Mouse (Mus musculus): ENCODE data around the gene Batf2. TPM values are rescaled to one million over a fixed set of nuclear protein-coding genes. Genes with fewer than 3 reads are reported as not detected.

The Batf2 gene
- total RNA-seq, 1 experiment: 0.18 TPM

DNA sequence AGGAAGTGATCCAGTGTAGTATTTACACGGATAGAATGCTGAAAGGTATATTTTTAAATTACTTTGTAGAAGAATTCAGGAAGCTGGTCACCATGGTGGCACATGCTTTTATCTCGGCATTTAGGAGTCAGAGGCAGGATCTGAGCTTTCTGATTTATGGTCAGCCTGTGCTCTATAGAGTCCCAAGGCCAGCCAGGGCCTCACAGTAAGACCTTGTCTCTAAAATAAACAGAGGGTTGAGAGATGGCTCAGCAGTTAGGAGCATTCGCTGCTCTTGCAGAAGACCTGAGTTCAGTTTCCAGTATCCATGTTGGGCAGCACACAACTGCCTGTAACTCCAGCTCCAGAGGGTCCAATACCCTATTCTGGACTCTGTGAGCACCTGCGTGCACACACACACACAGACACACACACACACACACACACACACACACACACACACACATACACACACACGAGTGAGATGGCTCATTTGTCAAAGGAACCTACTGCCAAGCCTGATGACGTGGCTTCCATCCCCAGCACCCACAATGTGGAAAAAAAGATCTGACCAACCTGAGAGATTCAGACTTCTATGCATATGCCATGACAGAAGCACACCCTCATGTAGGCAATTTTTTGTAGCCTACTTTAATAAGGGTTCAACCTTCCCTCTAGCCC, 75.4 kb downstream of the Batf2 start:
- Histone ChIP-seq H3K4me3 (ENCODE audit: insufficient read depth in 1 of 2, low read depth in 1 of 2, low read length in 2 of 2, poor library complexity in 1 of 2, severe bottlenecking in 1 of 2) (no peak overlapping the region), H3K9ac (ENCODE audit: insufficient read depth, low read depth, low read length, poor library complexity, severe bottlenecking) (no peak overlapping the region), H3K27ac (ENCODE audit: insufficient read depth, low read depth, low read length, poor library complexity, severe bottlenecking) (no peak overlapping the region), H3K36me3 (ENCODE audit: control insufficient read depth, insufficient read depth, low read length, poor library complexity, severe bottlenecking) (no peaks in the 10 kb centered on the region), H3K9me3 (ENCODE audit: control insufficient read depth, insufficient read depth, low read depth, low read length) (no peaks in the 10 kb centered on the region), H3K4me1 (ENCODE audit: control insufficient read depth in 2 of 2, insufficient read depth in 2 of 2, low read length in 2 of 2, poor library complexity in 1 of 2) (no peaks in the 10 kb centered on the region)
- in situ Hi-C loops (cut with MboI; ENCODE audit: low sequenced_read_pairs in 2 of 2, unreplicated experiment in 2 of 2): no loop called here
- DNase-seq (ENCODE audit: low read depth, low spot score): no peak
- no peak for TF ChIP-seq ZC3H11A (IDR thresholded peaks at IDR 0.05; ENCODE audit: borderline replicate concordance, low read depth, low read length)
- TF ChIP-seq CHD2 (IDR thresholded peaks at IDR 0.05; ENCODE audit: low read depth, low read length): no peak
- TF ChIP-seq HCFC1 (IDR thresholded peaks at IDR 0.05; ENCODE audit: borderline replicate concordance, insufficient read depth, low read length): no peak
- no peak for TF ChIP-seq MAFK (IDR thresholded peaks at IDR 0.05; ENCODE audit: insufficient read depth, low read depth, low read length)
- TF ChIP-seq ZNF384 (IDR thresholded peaks at IDR 0.05; ENCODE audit: low read depth, low read length): no peak

DNA sequence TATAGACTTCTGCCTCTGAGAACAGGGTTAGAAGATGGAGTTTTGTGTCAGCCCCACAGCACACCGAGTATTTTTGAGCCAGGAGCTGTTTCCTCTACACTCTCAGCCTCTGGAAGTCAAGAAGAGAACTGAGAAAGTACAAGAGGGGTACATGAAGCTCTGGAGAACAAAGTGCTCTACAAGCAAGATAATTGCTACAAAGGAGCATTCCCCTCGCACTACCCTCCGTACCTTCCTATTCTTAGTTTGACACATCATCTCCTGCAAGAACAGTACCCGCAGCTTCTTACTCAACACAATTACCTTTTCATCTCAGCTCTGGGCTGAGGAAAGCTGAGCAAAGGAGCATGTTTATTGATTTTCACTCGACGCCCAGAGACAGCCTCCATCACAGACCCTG, 77.8 kb downstream of the Batf2 start:
- no peak overlapping the region for H3K4me3 ChIP-seq (ENCODE audit: insufficient read depth in 1 of 2, low read depth in 1 of 2, low read length in 2 of 2, poor library complexity in 1 of 2, severe bottlenecking in 1 of 2)
- no peak overlapping the region for H3K9ac ChIP-seq (ENCODE audit: insufficient read depth, low read depth, low read length, poor library complexity, severe bottlenecking)
- no peak for TF ChIP-seq MAFK (IDR thresholded peaks at IDR 0.05; ENCODE audit: insufficient read depth, low read depth, low read length)
- no peak for TF ChIP-seq ZC3H11A (IDR thresholded peaks at IDR 0.05; ENCODE audit: borderline replicate concordance, low read depth, low read length)
- no peak for TF ChIP-seq CHD2 (IDR thresholded peaks at IDR 0.05; ENCODE audit: low read depth, low read length)
- no peak for TF ChIP-seq ZNF384 (IDR thresholded peaks at IDR 0.05; ENCODE audit: low read depth, low read length)
- TF ChIP-seq HCFC1 (IDR thresholded peaks at IDR 0.05; ENCODE audit: borderline replicate concordance, insufficient read depth, low read length): no peak
- in situ Hi-C loops (cut with MboI; ENCODE audit: low sequenced_read_pairs in 2 of 2, unreplicated experiment in 2 of 2): no loop called here
- no peaks in the 10 kb centered on the region for H3K36me3 ChIP-seq (ENCODE audit: control insufficient read depth, insufficient read depth, low read length, poor library complexity, severe bottlenecking)
- no peak for DNase-seq (ENCODE audit: low read depth, low spot score)
- H3K27ac ChIP-seq (ENCODE audit: insufficient read depth, low read depth, low read length, poor library complexity, severe bottlenecking): no peak overlapping the region
- no peaks in the 10 kb centered on the region for H3K4me1 ChIP-seq (ENCODE audit: control insufficient read depth in 2 of 2, insufficient read depth in 2 of 2, low read length in 2 of 2, poor library complexity in 1 of 2)
- H3K9me3 ChIP-seq (ENCODE audit: control insufficient read depth, insufficient read depth, low read depth, low read length): no peaks in the 10 kb centered on the region

Other genes starting within 250 kb of the Batf2 start
- gene Tigd3, start 246.8 kb upstream of the Batf2 start, total RNA-seq (2012; rRNA removed): 2.1 and 2.2 TPM in 2 replicates
- gene Dpf2, start 228.0 kb upstream of the Batf2 start, total RNA-seq (2012; rRNA removed): 37.9 and 39.5 TPM in 2 replicates
- gene Cdc42ep2, start 216.2 kb upstream of the Batf2 start, total RNA-seq (2012; rRNA removed): 0.42 and 0.76 TPM in 2 replicates
- 69.7 and 80.5 TPM in 2 replicates for gene Pola2, start 176.8 kb upstream of the Batf2 start, total RNA-seq (2012; rRNA removed)
- 0.54 and 1.4 TPM in 2 replicates for gene Slc22a20, start 154.8 kb upstream of the Batf2 start, total RNA-seq (2012; rRNA removed)
- gene Capn1, start 125.1 kb upstream of the Batf2 start, total RNA-seq (2012; rRNA removed): 19.3 and 20.4 TPM in 2 replicates
- gene Syvn1, start 94.4 kb upstream of the Batf2 start, total RNA-seq (2012; rRNA removed): 29.6 and 41.4 TPM in 2 replicates
- gene Mrpl49, start 83.2 kb upstream of the Batf2 start, total RNA-seq (2012; rRNA removed): 55.9 and 62.7 TPM in 2 replicates
- gene Fau, start 83.1 kb upstream of the Batf2 start, total RNA-seq (2012; rRNA removed): 1,469 and 1,510 TPM in 2 replicates
- gene Znhit2, start 79.8 kb upstream of the Batf2 start, total RNA-seq (2012; rRNA removed): 18.2 and 23.2 TPM in 2 replicates
- gene Tm7sf2, start 72.6 kb upstream of the Batf2 start, total RNA-seq (2012; rRNA removed): 14.0 and 23.2 TPM in 2 replicates
- 36.9 and 45.3 TPM in 2 replicates for gene Vps51, start 63.8 kb upstream of the Batf2 start, total RNA-seq (2012; rRNA removed)
- not detected in 2 replicates for gene Tmem262, start 61.0 kb upstream of the Batf2 start, total RNA-seq (2012; rRNA removed)
- 0.48 and 0.54 TPM in 2 replicates for gene Gm28374, start 58.7 kb upstream of the Batf2 start, total RNA-seq (2012; rRNA removed)
- 39.4 and 42.4 TPM in 2 replicates for gene Zfpl1, start 56.0 kb upstream of the Batf2 start, total RNA-seq (2012; rRNA removed)
- gene Cdca5, start 56.0 kb upstream of the Batf2 start, total RNA-seq (2012; rRNA removed): 50.7 and 52.1 TPM in 2 replicates
- gene AC131692.1, start 46.6 kb upstream of the Batf2 start, total RNA-seq (2012; rRNA removed): 3.4 and 5.9 TPM in 2 replicates
- gene Naaladl1, start 35.2 kb upstream of the Batf2 start, total RNA-seq (2012; rRNA removed): 0.80 and 3.5 TPM in 2 replicates
- gene Sac3d1, start 22.3 kb upstream of the Batf2 start, total RNA-seq (2012; rRNA removed): 25.2 and 28.2 TPM in 2 replicates
- gene Snx15, start 12.7 kb upstream of the Batf2 start, total RNA-seq (2012; rRNA removed): 8.9 and 11.9 TPM in 2 replicates
- gene Arl2, start 565 bp downstream of the Batf2 start, total RNA-seq (2012; rRNA removed): 42.2 and 43.8 TPM in 2 replicates
- gene Majin, start 43.4 kb downstream of the Batf2 start, total RNA-seq (2012; rRNA removed): 0.63 and 1.6 TPM in 2 replicates
- gene Gpha2, start 85.4 kb downstream of the Batf2 start, total RNA-seq (2012; rRNA removed): 3.9 and 5.9 TPM in 2 replicates
- gene Ppp2r5b, start 94.9 kb downstream of the Batf2 start, total RNA-seq (2012; rRNA removed): 22.8 and 24.8 TPM in 2 replicates
- gene Atg2a, start 100.7 kb downstream of the Batf2 start, total RNA-seq (2012; rRNA removed): 31.8 and 45.0 TPM in 2 replicates
- 133 and 162 TPM in 2 replicates for gene Ehd1, start 135.7 kb downstream of the Batf2 start, total RNA-seq (2012; rRNA removed)
- gene Cdc42bpg, start 165.5 kb downstream of the Batf2 start, total RNA-seq (2012; rRNA removed): 35.5 and 48.4 TPM in 2 replicates
- gene Men1, start 194.0 kb downstream of the Batf2 start, total RNA-seq (2012; rRNA removed): 60.4 and 65.6 TPM in 2 replicates
- gene Map4k2, start 200.2 kb downstream of the Batf2 start, total RNA-seq (2012; rRNA removed): 29.4 and 43.6 TPM in 2 replicates
- 150 and 164 TPM in 2 replicates for gene Sf1, start 222.7 kb downstream of the Batf2 start, total RNA-seq (2012; rRNA removed)
- 3.7 and 4.6 TPM in 2 replicates for gene Pygm, start 243.4 kb downstream of the Batf2 start, total RNA-seq (2012; rRNA removed)

Data from ES-E14 (cell line).